Mouse (Mus musculus) cortical plate, adult 2 months (tissue): Measurements from ENCODE around the gene Dhx58. TPM values are rescaled to one million over a fixed set of nuclear protein-coding genes. Genes with fewer than 3 reads are reported as not detected.

ENCODE experiments used
- H3K27ac ChIP-seq: fragments of 200-500 bp; 2 replicates; pipeline ENCODE4 v1.5.1; 2012; ENCODE audit warnings: low read length, control low read depth, inconsistent platforms; ENCODE audit not compliant: insufficient read depth
- H3K4me1 ChIP-seq: fragments of 200-500 bp; 2 replicates; pipeline ENCODE4 v1.6.1; 2011; ENCODE audit warnings: low read length; ENCODE audit not compliant: control insufficient read depth, insufficient read depth
- H3K4me3 ChIP-seq: fragments of 200-500 bp; 2 replicates; pipeline ENCODE4 v1.5.1; 2011; ENCODE audit warnings: mild to moderate bottlenecking, low read length, control low read depth; ENCODE audit not compliant: insufficient read depth
- CTCF ChIP-seq: fragments of 200-500 bp; IDR thresholded peaks from 2 replicates; pipeline ENCODE4 v1.5.1; 2011; ENCODE audit warnings: mild to moderate bottlenecking, control low read depth, low read length; ENCODE audit not compliant: insufficient read depth; ENCODE audit errors: extremely low read depth
- POLR2A ChIP-seq: fragments of 200-500 bp; IDR thresholded peaks from 2 replicates; pipeline ENCODE4 v1.6.1; 2011; ENCODE audit warnings: mild to moderate bottlenecking, low read length, control low read depth; ENCODE audit not compliant: insufficient read depth; ENCODE audit errors: extremely low read depth
- polyA plus RNA-seq: library from polyadenylated mRNA; depleted of rRNA; stranded (reverse); fragments of >200 nt; gene quantifications from 2 replicates; pipeline ENCODE4 v1.2.3, GENCODE M21; 2012

Gene Dhx58
- polyA plus RNA-seq, 1 experiment, result 3.3 TPM

DNA sequence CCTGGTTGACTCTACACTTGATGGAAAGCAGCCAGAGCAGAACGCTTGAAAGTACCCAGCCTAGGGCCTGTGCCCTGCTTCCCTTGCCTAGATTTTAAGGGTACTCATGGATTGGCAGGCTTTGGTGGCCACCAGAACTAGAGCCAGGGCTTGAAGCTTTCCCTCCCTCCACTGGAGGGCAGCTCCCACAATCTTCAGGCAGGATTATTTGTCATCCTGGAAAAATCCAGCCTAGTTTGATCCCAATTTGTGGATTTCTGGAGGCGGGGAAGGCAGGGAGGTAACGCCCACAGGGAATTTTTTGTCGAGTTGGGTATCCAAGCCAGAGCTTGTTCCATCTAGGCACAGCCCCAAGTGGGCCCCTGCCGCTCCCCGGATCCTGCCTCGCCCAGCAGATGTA is 13.7 kb downstream of the Dhx58 start:
- TF ChIP-seq POLR2A (no peak), CTCF (no peak)
- H3K27ac ChIP-seq, result no peak overlapping the region
- H3K4me3 ChIP-seq, result no peak overlapping the region
- H3K4me1 ChIP-seq, result no peaks in the 10 kb centered on the region

DNA sequence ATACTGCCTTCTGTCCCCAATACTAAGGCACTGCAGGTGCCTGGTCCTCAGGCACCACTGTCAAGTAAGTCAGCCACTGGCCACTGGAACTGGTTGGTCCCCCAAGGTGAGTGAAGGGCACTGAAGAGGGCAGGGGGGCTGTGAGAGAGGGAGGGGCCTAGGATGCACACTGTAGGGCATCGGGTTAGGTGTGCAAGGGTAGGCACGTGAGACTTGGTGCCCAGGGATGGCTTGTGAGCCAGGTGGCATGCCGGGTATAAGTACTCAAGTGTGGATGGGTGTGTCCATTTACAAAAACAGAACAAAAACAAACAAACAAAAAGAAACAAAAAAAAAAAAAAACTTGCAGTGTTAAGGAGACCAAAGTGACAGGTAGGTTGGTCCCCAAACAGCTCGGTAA is 15.6 kb downstream of the Dhx58 start:
- H3K4me1 ChIP-seq, result no peaks in the 10 kb centered on the region
- TF ChIP-seq CTCF, result no peak
- no peak overlapping the region for H3K4me3 ChIP-seq
- H3K27ac ChIP-seq, result no peak overlapping the region

DNA sequence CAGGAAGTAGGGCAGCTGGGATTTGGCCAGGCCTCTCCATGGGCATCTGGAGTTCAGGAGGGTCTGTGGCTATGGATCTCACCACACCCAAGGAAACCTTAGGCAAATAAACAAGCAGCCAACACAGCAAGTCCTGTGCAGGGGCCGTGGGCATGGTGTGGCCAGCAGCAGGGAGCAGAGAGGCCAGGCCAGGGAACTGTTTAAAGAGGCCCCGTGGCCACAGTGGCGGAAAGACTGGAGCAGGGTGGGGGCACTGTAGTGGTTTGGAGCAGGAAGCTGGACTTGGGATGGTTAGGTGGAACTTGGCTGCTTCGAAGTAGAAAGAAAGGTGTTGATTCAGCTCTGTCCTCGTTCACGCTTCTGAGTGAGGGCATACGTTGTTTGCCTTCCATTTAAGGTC is 16.8 kb downstream of the Dhx58 start:
- no peak overlapping the region for H3K27ac ChIP-seq
- TF ChIP-seq CTCF (no peak), POLR2A (no peak)
- H3K4me1 ChIP-seq, result no peaks in the 10 kb centered on the region
- no peak overlapping the region for H3K4me3 ChIP-seq

DNA sequence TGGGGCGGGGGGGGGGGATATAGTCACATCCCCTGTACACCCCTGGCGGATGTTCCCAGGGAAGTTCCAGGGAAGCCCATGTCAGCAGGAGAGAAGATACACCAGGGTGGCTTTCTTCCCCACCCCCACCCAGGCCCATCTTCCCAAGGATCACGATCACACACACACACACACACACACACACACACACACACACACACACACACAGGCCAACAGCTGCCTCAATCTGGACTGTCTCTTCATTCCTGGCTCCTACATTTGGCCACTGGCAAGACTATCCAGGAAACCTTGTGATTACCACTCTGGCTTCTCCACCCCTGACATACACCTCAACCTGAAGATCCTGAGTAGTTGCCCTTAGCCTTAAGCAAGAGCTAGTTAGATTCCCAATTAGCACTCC is 18.7 kb downstream of the Dhx58 start:
- no peak overlapping the region for H3K27ac ChIP-seq
- TF ChIP-seq CTCF (no peak), POLR2A (no peak)
- no peak overlapping the region for H3K4me3 ChIP-seq
- H3K4me1 ChIP-seq, result no peaks in the 10 kb centered on the region

DNA sequence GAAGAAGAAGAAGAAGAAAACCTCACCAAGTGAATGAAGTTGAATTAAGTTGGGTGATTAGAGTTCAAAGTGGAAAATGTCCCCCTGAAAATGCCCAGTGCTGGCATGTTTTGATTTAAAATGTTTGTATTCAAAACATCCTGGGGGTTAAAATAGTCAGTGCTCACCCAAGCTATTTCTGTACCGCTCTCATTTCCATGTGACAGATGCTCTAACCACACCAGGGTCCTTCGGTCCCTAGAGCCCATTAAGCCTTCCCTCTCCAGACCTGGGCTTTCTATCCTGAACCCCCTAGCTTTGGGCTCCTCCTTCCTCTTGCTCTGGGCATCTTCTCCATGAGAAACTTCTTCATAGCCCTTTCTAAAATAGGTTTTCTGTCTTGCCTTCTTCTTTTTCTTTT is 20.0 kb downstream of the Dhx58 start:
- no peak overlapping the region for H3K27ac ChIP-seq
- TF ChIP-seq CTCF (no peak), POLR2A (no peak)
- no peaks in the 10 kb centered on the region for H3K4me1 ChIP-seq
- H3K4me3 ChIP-seq, result no peak overlapping the region

DNA sequence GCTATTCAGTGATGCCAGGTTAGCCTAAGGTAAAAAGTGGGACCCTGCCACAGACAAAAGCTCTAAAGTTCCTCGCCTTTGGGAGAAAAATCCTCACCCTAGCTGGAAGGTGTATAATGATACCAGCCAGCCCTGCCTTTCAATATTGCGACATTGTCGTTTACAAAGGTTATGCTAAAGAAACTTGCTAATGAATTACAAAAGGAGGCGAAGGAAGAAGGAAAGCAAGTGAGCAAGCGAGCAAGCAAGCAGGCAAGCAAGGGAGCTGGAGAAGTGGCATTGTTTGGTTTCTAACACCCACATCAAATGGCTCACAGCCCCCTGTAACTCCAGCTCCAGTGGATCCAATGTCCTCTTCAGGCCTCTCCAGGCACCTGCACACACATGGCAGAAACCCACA is 21.5 kb downstream of the Dhx58 start:
- TF ChIP-seq POLR2A, result no peak
- TF ChIP-seq CTCF, result no peak
- no peak overlapping the region for H3K4me3 ChIP-seq

DNA sequence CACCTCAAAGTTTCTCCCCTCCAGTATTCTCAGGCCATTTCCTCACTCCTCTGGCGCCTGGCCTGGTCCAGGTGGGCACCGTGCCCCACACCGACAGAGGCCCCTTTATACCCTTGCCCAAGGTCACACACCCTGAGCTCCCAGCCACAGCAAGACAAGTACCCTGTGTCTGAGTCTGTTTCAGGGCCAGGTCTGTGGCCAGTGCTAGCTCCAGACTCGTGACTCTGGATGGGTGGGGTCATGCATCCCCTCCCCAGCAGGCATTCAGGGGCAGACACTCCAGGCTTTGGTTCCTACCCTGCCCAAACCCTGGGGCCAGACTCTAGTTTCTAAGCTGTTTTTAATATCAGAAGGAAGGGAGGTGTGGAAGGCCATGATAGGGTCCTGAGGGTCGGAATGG is 22.2 kb downstream of the Dhx58 start:
- H3K27ac ChIP-seq, result no peak overlapping the region
- TF ChIP-seq CTCF, result no peak
- no peak for TF ChIP-seq POLR2A
- no peak overlapping the region for H3K4me3 ChIP-seq
- H3K4me1 ChIP-seq, result no peaks in the 10 kb centered on the region

More for the DNA sequence above, 21.5 kb downstream of the Dhx58 start:
- no peak overlapping the region for H3K27ac ChIP-seq
- no peaks in the 10 kb centered on the region for H3K4me1 ChIP-seq

DNA sequence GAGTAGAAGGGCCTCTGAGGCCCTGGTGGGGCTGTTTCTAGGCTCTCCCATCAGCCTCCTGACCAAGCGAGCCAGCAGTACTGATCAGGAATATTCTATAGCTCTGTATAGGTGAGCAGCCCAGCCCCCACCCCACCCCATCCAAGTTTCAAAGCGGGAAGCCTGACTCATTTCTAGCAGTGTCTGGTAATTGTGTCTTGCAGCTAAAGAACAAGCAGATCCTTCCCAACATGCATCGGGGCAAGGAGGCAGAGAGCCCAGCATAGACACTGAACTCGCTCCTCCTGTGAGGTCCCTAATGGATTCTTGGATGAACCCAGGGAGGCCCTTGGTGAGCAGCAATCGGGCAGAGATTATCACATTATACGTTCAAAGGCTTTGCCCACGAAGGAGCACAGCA is 26.3 kb downstream of the Dhx58 start:
- Histone ChIP-seq H3K4me3 (no peak overlapping the region), H3K4me1 (no peaks in the 10 kb centered on the region), H3K27ac (no peak overlapping the region)
- TF ChIP-seq POLR2A, result no peak
- TF ChIP-seq CTCF, result no peak

DNA sequence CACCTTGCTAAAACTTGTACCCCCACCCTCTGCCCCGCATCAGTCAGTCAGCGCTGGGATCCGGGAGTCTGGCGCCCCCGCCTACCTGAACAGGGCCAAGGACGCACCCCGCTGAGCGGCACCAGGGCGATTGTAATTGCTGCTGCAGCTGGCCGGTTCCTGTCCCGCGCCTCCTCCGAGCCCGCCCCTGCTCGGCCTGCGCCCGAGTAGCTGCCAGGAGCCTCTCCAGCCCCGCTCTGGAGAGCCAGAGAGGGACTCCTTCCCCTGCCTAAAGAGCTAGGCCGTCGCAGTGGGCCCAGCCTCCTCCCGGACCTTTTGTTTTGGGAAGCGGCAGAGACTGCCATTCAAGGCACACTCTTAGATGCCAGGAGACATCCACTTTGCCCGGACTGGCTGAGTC is 30.9 kb downstream of the Dhx58 start:
- no peaks in the 10 kb centered on the region for H3K4me1 ChIP-seq
- H3K4me3 ChIP-seq, result no peak overlapping the region
- TF ChIP-seq CTCF (no peak), POLR2A (no peak)
- H3K27ac ChIP-seq, result no peak overlapping the region

DNA sequence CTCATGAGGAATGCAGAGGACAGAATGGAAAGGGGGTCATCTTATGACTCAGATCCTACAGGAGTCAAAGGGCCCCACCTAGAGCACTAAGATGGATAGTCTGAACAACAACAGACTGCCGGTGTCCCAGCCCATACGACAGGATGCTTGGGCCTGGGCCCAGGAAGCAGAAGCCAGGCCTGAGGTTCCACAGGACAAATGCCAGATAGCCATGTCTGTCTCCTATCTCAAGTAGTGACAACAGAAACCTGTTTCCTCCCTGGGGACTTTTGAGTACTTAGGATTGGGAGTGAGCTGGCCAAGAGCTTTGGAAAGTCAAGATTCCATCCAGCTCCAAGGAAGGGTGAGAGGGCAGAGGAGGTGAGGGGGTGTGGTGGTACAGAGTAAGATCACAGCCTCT is 32.1 kb downstream of the Dhx58 start:
- Histone ChIP-seq H3K4me1 (no peaks in the 10 kb centered on the region), H3K4me3 (no peak overlapping the region), H3K27ac (no peak overlapping the region)
- TF ChIP-seq CTCF (no peak), POLR2A (no peak)

DNA sequence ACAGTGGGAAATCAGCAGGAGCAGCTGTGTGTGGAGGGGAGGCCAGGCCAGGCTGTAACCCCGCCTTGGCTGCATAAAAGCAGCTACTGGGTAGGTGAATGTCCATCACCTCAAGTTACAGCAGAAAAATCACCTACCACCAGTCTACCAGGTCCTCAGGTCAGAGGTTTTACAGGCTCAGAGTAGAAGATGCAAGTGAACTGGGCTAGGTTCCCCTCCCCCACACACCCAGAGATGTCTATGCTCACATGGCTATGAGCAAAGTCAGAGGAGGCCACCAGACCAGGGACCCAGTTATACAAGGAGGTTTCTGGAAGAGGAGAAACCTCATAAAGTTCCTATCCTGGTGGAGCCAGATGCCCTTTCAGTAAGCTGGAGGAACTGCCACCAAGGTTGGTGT is 33.0 kb downstream of the Dhx58 start:
- TF ChIP-seq POLR2A (no peak), CTCF (no peak)
- Histone ChIP-seq H3K4me1 (no peaks in the 10 kb centered on the region), H3K4me3 (no peak overlapping the region), H3K27ac (no peak overlapping the region)
